Mouse (Mus musculus): ENCODE results near the gene Nfatc3. TPM values are rescaled to one million over a fixed set of nuclear protein-coding genes. Genes with fewer than 3 reads are reported as not detected.

Gene Nfatc3
- total and polyA plus RNA-seq, 3 experiments = 15.0 to 189 (median 31.0) TPM

- TF ChIP-seq POLR2AphosphoS5 (IDR thresholded peaks at IDR 0.05; ENCODE audit: insufficient replicate concordance, low read depth, low read length) = no peak
- TF ChIP-seq CTCF (IDR thresholded peaks at IDR 0.05; ENCODE audit: low read depth, low read length) = no peak
- no peak for TF ChIP-seq TAL1 (conservative IDR thresholded peaks at IDR 0.05; ENCODE audit: low read depth, low read length)
- no peak for TF ChIP-seq GATA2 (IDR thresholded peaks at IDR 0.05; ENCODE audit: borderline replicate concordance, low read depth, low read length)
- no peak for TF ChIP-seq GATA1 (IDR thresholded peaks at IDR 0.05; ENCODE audit: borderline replicate concordance, low read length)
- Histone ChIP-seq H3K27me3 (ENCODE audit: insufficient read depth, low read length) (no peaks in the 10 kb centered on the region), H3K4me3 (ENCODE audit: low read depth, low read length) (no peak overlapping the region), H3K9me3 (replicated peaks) (no peaks in the 10 kb centered on the region), H3K36me3 (replicated peaks) (peaks cover 89% of the 10 kb centered on the region), H3K4me1 (ENCODE audit: insufficient read depth, low read depth, low read length) (peaks cover 25% of the 10 kb centered on the region)
- no peak for DNase-seq (ENCODE audit: low spot score)
- ATAC-seq (ENCODE audit: extremely low read depth, insufficient number of reproducible peaks, low FRiP score, poor library complexity, severe bottlenecking) = no peak
Observed at GRCm38 (mm10) chr8:106046872-106047559, 11.6 kb upstream of the Nfatc3 start.

DNA sequence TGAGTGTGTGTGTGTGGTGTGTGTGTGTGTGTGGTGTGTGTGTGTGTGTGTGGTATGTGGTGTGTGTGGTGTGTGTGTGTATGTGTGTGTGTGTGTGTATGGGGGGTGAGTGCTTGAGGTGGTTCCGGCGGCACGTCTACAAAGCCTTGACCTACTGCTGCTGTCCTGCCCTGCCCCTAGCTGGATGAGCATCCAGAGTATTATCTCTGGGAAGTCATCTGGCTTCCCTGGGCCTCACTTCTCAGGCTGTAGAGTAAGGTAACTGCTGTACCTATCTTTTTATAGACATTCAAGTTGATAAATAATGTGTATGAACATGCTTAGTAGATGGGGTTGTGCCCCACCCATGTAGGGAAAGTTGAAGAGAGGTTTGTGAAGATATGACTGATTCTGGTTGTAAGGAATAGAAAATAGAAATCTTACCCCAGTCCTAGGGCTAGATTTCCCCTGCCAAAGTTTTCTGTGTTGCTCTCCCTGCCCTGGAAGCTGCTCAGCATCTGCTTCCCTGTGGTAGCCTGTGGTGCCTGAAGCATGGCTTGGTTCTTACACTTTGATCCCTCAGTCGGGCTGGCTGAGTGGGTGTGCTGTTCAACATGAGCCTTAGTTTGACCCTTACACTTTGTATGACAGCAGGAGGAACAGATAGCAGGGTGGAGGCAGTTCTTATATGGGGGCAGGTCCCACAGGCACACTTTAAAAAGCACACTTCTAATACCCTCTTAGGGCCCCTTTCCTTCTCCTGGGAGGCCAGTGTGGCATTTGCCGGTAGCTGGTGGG is 10.6 kb upstream of the Nfatc3 start:
- no peak overlapping the region for H3K4me3 ChIP-seq (ENCODE audit: low read depth, low read length)
- ATAC-seq (ENCODE audit: extremely low read depth, insufficient number of reproducible peaks, low FRiP score, poor library complexity, severe bottlenecking) = no peak
- no peak for TF ChIP-seq TAL1 (conservative IDR thresholded peaks at IDR 0.05; ENCODE audit: low read depth, low read length)
- no peak for TF ChIP-seq GATA2 (IDR thresholded peaks at IDR 0.05; ENCODE audit: borderline replicate concordance, low read depth, low read length)
- TF ChIP-seq CTCF (IDR thresholded peaks at IDR 0.05; ENCODE audit: low read depth, low read length) = no peak

GRCm38 (mm10) chr8:106049840-106050239 is 8.8 kb upstream of the Nfatc3 start:
- H3K4me1 ChIP-seq (ENCODE audit: insufficient read depth, low read depth, low read length) = peaks cover 36% of the 10 kb centered on the region
- H3K4me3 ChIP-seq (ENCODE audit: low read depth, low read length) = no peak overlapping the region
- DNase-seq (ENCODE audit: low spot score) = no peak
- no peaks in the 10 kb centered on the region for H3K27me3 ChIP-seq (ENCODE audit: insufficient read depth, low read length)
- no peaks in the 10 kb centered on the region for H3K9me3 ChIP-seq (replicated peaks)
- TF ChIP-seq GATA2 (IDR thresholded peaks at IDR 0.05; ENCODE audit: borderline replicate concordance, low read depth, low read length) (no peak), GATA1 (IDR thresholded peaks at IDR 0.05; ENCODE audit: borderline replicate concordance, low read length) (no peak), TAL1 (conservative IDR thresholded peaks at IDR 0.05; ENCODE audit: low read depth, low read length) (no peak), POLR2AphosphoS5 (IDR thresholded peaks at IDR 0.05; ENCODE audit: insufficient replicate concordance, low read depth, low read length) (no peak), CTCF (IDR thresholded peaks at IDR 0.05; ENCODE audit: low read depth, low read length) (no peak)
- no peak for ATAC-seq (ENCODE audit: extremely low read depth, insufficient number of reproducible peaks, low FRiP score, poor library complexity, severe bottlenecking)
- peaks cover 92% of the 10 kb centered on the region for H3K36me3 ChIP-seq (replicated peaks)

More for the DNA sequence above, 10.6 kb upstream of the Nfatc3 start:
- no peaks in the 10 kb centered on the region for H3K27me3 ChIP-seq (ENCODE audit: insufficient read depth, low read length)
- peaks cover 27% of the 10 kb centered on the region for H3K4me1 ChIP-seq (ENCODE audit: insufficient read depth, low read depth, low read length)
- H3K9me3 ChIP-seq (replicated peaks) = no peaks in the 10 kb centered on the region
- no peak for DNase-seq (ENCODE audit: low spot score)
- peaks cover 91% of the 10 kb centered on the region for H3K36me3 ChIP-seq (replicated peaks)

DNA sequence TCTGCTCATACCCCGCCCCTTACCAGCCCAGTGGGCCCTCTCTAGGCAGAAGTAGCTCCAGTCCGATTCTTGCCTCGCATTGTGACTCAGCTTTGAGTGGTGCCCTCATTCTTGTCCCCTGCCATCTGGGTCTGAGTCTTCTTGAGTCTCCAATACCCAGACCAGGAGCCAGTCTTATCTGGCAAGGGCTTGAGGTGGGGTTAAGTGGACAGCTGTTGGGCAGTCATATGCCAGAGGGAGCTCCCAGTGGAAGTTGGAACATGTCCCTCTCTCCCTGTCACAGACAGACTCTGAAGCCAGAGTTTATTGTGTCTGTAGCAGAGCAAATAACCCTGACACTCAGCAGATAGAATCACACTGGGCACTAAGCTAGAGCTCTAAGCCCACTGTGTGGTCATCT is 7.6 kb upstream of the Nfatc3 start:
- no peak for ATAC-seq (ENCODE audit: extremely low read depth, insufficient number of reproducible peaks, low FRiP score, poor library complexity, severe bottlenecking)
- H3K9me3 ChIP-seq (replicated peaks) = no peaks in the 10 kb centered on the region
- peaks cover 39% of the 10 kb centered on the region for H3K4me1 ChIP-seq (ENCODE audit: insufficient read depth, low read depth, low read length)
- H3K36me3 ChIP-seq (replicated peaks) = peaks cover 94% of the 10 kb centered on the region
- TF ChIP-seq CTCF (IDR thresholded peaks at IDR 0.05; ENCODE audit: low read depth, low read length) = no peak
- TF ChIP-seq POLR2AphosphoS5 (IDR thresholded peaks at IDR 0.05; ENCODE audit: insufficient replicate concordance, low read depth, low read length) = no peak
- no peak for TF ChIP-seq TAL1 (conservative IDR thresholded peaks at IDR 0.05; ENCODE audit: low read depth, low read length)
- no peak for TF ChIP-seq GATA2 (IDR thresholded peaks at IDR 0.05; ENCODE audit: borderline replicate concordance, low read depth, low read length)
- no peak for TF ChIP-seq GATA1 (IDR thresholded peaks at IDR 0.05; ENCODE audit: borderline replicate concordance, low read length)
- H3K4me3 ChIP-seq (ENCODE audit: low read depth, low read length) = no peak overlapping the region
- no peaks in the 10 kb centered on the region for H3K27me3 ChIP-seq (ENCODE audit: insufficient read depth, low read length)
- no peak for DNase-seq (ENCODE audit: low spot score)

DNA sequence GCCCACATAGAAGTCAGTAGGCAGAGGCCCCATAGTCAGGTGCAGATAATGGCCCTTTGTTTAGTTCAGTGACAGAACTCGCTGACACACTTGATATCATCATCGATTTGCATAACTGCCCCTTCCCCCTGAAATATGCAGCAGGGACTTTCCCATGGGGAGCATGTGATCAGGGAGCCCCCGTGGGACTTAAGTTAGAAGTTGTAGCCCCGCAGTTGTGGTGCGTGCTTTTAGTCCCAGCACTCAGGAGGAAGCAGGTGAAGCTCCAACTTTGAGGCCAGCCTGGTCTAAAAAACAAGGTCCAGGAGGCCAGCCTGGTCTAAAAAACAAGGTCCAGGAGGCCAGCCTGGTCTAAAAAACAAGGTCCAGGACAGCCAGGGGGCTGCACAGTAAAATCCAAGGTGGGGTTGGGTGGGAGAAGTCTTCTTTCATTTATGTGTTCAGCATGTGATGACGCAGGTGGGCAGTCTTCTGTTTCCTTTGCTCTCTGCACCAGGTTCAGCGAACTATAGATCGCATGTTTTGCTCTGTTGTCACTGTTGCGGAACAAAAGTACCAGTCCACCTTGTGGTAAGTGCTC is 6.0 kb upstream of the Nfatc3 start:
- Histone ChIP-seq H3K36me3 (replicated peaks) (peaks cover 91% of the 10 kb centered on the region), H3K9me3 (replicated peaks) (no peaks in the 10 kb centered on the region), H3K27me3 (ENCODE audit: insufficient read depth, low read length) (no peaks in the 10 kb centered on the region), H3K4me3 (ENCODE audit: low read depth, low read length) (no peak overlapping the region), H3K4me1 (ENCODE audit: insufficient read depth, low read depth, low read length) (peaks cover 37% of the 10 kb centered on the region)
- TF ChIP-seq GATA2 (IDR thresholded peaks at IDR 0.05; ENCODE audit: borderline replicate concordance, low read depth, low read length) (no peak), CTCF (IDR thresholded peaks at IDR 0.05; ENCODE audit: low read depth, low read length) (no peak), TAL1 (conservative IDR thresholded peaks at IDR 0.05; ENCODE audit: low read depth, low read length) (no peak), GATA1 (IDR thresholded peaks at IDR 0.05; ENCODE audit: borderline replicate concordance, low read length) (no peak), POLR2AphosphoS5 (IDR thresholded peaks at IDR 0.05; ENCODE audit: insufficient replicate concordance, low read depth, low read length) (no peak)
- DNase-seq (ENCODE audit: low spot score) = no peak
- ATAC-seq (ENCODE audit: extremely low read depth, insufficient number of reproducible peaks, low FRiP score, poor library complexity, severe bottlenecking) = no peak

DNA sequence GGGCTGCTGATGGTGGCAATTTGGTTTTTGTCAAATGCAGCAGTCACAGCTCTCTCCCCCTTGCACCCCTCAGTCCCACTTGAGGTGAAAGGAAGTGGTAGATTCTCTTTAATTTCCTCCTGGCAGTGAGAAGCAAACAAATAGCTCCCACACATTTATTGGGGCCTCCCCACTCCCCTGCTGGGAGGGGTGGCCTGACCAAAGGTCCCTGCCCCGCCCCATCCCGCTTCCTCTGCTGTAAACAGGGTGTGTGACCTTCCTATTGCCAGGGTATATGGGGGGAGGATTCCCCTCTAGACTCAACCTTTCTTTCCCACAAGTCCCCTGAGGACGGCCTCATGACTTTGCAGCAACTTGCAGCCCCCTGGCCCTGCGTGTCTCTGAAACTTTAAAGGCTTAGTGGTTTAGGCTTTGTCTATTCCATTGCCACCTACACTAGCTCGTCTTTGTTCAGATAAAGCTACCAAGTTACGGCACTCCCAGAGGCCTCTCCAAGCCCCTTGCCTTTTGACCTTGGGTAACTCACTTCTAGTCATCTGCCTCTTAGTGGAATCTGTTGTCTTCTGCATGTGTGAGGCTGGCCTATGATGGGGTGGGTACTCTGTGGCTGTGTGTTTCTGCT is 4.3 kb upstream of the Nfatc3 start:
- Histone ChIP-seq H3K36me3 (replicated peaks) (peaks cover 75% of the 10 kb centered on the region), H3K27me3 (ENCODE audit: insufficient read depth, low read length) (no peaks in the 10 kb centered on the region), H3K4me1 (ENCODE audit: insufficient read depth, low read depth, low read length) (peaks cover 43% of the 10 kb centered on the region), H3K9me3 (replicated peaks) (no peaks in the 10 kb centered on the region), H3K4me3 (ENCODE audit: low read depth, low read length) (peak overlapping the region; percentile 25; the same call in 1 of the 2 replicates)
- DNase-seq (ENCODE audit: low spot score) (peak; percentile 69), ATAC-seq (ENCODE audit: extremely low read depth, insufficient number of reproducible peaks, low FRiP score, poor library complexity, severe bottlenecking) (no peak)
- TF ChIP-seq POLR2AphosphoS5 (IDR thresholded peaks at IDR 0.05; ENCODE audit: insufficient replicate concordance, low read depth, low read length) = no peak
- TF ChIP-seq GATA2 (IDR thresholded peaks at IDR 0.05; ENCODE audit: borderline replicate concordance, low read depth, low read length) = no peak

Data from G1E (cell line).